Comparison of ENCODE assay signal across 10 mouse cellular contexts in genomic region chr10:18067761-18068446, GRCm38 (mm10). TPM values are rescaled to one million over a fixed set of nuclear protein-coding genes. Genes with fewer than 3 reads are reported as not detected.
DNase-seq lines count a peak whose midpoint lies in the region; ATAC-seq and TF ChIP-seq lines count a peak whose summit lies in the region.
"Had no signal": no experiment of that assay in that cellular context is flagged by ENCODE, and none has a peak within 500 bp of the region (broad histone marks: within the 10 kb centered on the region; RNA-seq: fewer than 3 reads in every experiment).

No protein-coding gene starts in this region.

- no peaks in the 10 kb centered on the region for H3K27me3 ChIP-seq in heart, postnatal 0 days (ENCODE audit: control insufficient read depth, insufficient read depth, low read length)
- H3K27me3 ChIP-seq in embryonic facial prominence, embryonic 14.5 days (replicated peaks; ENCODE audit: control insufficient read depth, insufficient read depth, low read length), result no peaks in the 10 kb centered on the region
- no peaks in the 10 kb centered on the region for H3K27me3 ChIP-seq in midbrain, embryonic 11.5 days (ENCODE audit: control insufficient read depth, insufficient read depth, low read length)

- WGBS in heart, postnatal 0 days, result 34% methylated on average over 10 of the region's 10 CpGs
- WGBS in embryonic facial prominence, embryonic 14.5 days, result 50% methylated on average over 10 of the region's 10 CpGs
- 78% methylated on average over 10 of the region's 10 CpGs for WGBS in midbrain, embryonic 11.5 days

- no peak for TF ChIP-seq CTCF in heart, postnatal 0 days (IDR thresholded peaks at IDR 0.05; ENCODE audit: low read depth)

- ATAC-seq in heart, postnatal 0 days (ENCODE audit: insufficient read depth, low read depth), result no peak
- no peak for ATAC-seq in embryonic facial prominence, embryonic 14.5 days (ENCODE audit: low read depth)
- ATAC-seq in midbrain, embryonic 11.5 days (ENCODE audit: low FRiP score), result peak; percentile 60; the same call in 1 of the 2 replicates
- ATAC-seq: activated CD4-positive, CD25-positive, alpha-beta regulatory T cell, adult 4 months had no signal

- no peak for DNase-seq in heart, postnatal 0 days (ENCODE audit: low spot score)
- no peak for DNase-seq in heart, postnatal 4 days
- DNase-seq in MN1 (ENCODE audit: low spot score), result peak; percentile 62
- peak; percentile 54 for DNase-seq in embryonic facial prominence, embryonic 14.5 days (ENCODE audit: low spot score)
- no peak for DNase-seq in midbrain, embryonic 11.5 days (ENCODE audit: low spot score, missing footprints)
- DNase-seq in frontal cortex, postnatal 14 days (ENCODE audit: low spot score in 2 of 2), result no peak
- DNase-seq in spleen, adult 12 weeks (ENCODE audit: low spot score), result no peak
- DNase-seq: kidney, adult 8-10 months; lung, postnatal 36 days had no signal

- 0 out of 2 replicates have a peak overlapping the region, but pooled peaks have one; percentile 36 for H3K9ac ChIP-seq in heart, postnatal 0 days (replicated peaks; ENCODE audit: low read depth, low read length)
- no peak overlapping the region; the same call in 1 of the 2 replicates for H3K9ac ChIP-seq in embryonic facial prominence, embryonic 14.5 days (ENCODE audit: low read depth, low read length)
- no peak overlapping the region for H3K9ac ChIP-seq in midbrain, embryonic 11.5 days (ENCODE audit: low read length)

- H3K27ac ChIP-seq in heart, postnatal 0 days (ENCODE audit: low read depth), result peak overlapping the region; percentile 56
- peak overlapping the region; percentile 52 for H3K27ac ChIP-seq in embryonic facial prominence, embryonic 14.5 days (replicated peaks; ENCODE audit: low read depth, low read length)
- H3K27ac ChIP-seq in midbrain, embryonic 11.5 days (ENCODE audit: low read depth, low read length), result no peak overlapping the region

- no peaks in the 10 kb centered on the region for H3K36me3 ChIP-seq in heart, postnatal 0 days (replicated peaks; ENCODE audit: control insufficient read depth, insufficient read depth, low read length)
- H3K36me3 ChIP-seq in embryonic facial prominence, embryonic 14.5 days (ENCODE audit: control insufficient read depth, insufficient read depth, low read length), result no peaks in the 10 kb centered on the region
- no peaks in the 10 kb centered on the region for H3K36me3 ChIP-seq in midbrain, embryonic 11.5 days (ENCODE audit: control insufficient read depth, insufficient read depth, low read length)

- no peak overlapping the region for H3K4me3 ChIP-seq in heart, postnatal 0 days (ENCODE audit: low read depth, low read length)
- H3K4me3 ChIP-seq in embryonic facial prominence, embryonic 14.5 days (ENCODE audit: low read depth, low read length), result no peak overlapping the region
- no peak overlapping the region for H3K4me3 ChIP-seq in midbrain, embryonic 11.5 days (ENCODE audit: low read depth, low read length)

- no peak for TF ChIP-seq EP300 in heart, postnatal 0 days (IDR thresholded peaks at IDR 0.05; ENCODE audit: low read depth)

- H3K9me3 ChIP-seq in heart, postnatal 0 days (replicated peaks; ENCODE audit: control insufficient read depth, low read length), result no peaks in the 10 kb centered on the region
- H3K9me3 ChIP-seq in embryonic facial prominence, embryonic 14.5 days (ENCODE audit: control insufficient read depth, low read length), result no peaks in the 10 kb centered on the region
- no peaks in the 10 kb centered on the region for H3K9me3 ChIP-seq in midbrain, embryonic 11.5 days (ENCODE audit: control insufficient read depth, low read length)

- no peak overlapping the region; the same call in 1 of the 2 replicates for H3K4me2 ChIP-seq in heart, postnatal 0 days (ENCODE audit: low read depth, low read length)
- no peak overlapping the region for H3K4me2 ChIP-seq in embryonic facial prominence, embryonic 14.5 days (ENCODE audit: low read depth, low read length)
- no peak overlapping the region for H3K4me2 ChIP-seq in midbrain, embryonic 11.5 days

- peaks cover 56% of the 10 kb centered on the region for H3K4me1 ChIP-seq in heart, postnatal 0 days (ENCODE audit: control insufficient read depth, insufficient read depth)
- H3K4me1 ChIP-seq in embryonic facial prominence, embryonic 14.5 days (ENCODE audit: control insufficient read depth, insufficient read depth, low read length), result peaks cover 15% of the 10 kb centered on the region
- peaks cover 4% of the 10 kb centered on the region for H3K4me1 ChIP-seq in midbrain, embryonic 11.5 days (ENCODE audit: control insufficient read depth, insufficient read depth, low read length)

RNA-seq across cellular contexts. Expression of gene Reps1, which starts 12.2 kb away (rescaled TPM):
- 43.4 and 48.3 TPM in 2 replicates for total RNA-seq in heart, postnatal 0 days (2014; rRNA removed; ENCODE audit: low replicate concordance)
- polyA plus RNA-seq in heart, postnatal 0 days (2015; fragmentation: Nextera tagmentation; extraction: Ambion mirVana), result 6.9 and 9.2 TPM in 2 replicates
- 10 to 100 TPM; 52.7 to 54.0 TPM for total RNA-seq in heart, postnatal 4 days (2021)
- polyA plus RNA-seq in embryonic facial prominence, embryonic 14.5 days (2014; fragmentation: Nextera tagmentation; extraction: Ambion mirVana), result 20.5 and 21.7 TPM in 2 replicates
- 27.1 TPM in 2 replicates for polyA plus RNA-seq in midbrain, embryonic 11.5 days (2014; fragmentation: Nextera tagmentation; extraction: Ambion mirVana)

RNA-seq across cellular contexts. Expression of gene Abracl, which starts 44.8 kb away (rescaled TPM):
- 84.3 and 88.7 TPM in 2 replicates for total RNA-seq in heart, postnatal 0 days (2014; rRNA removed; ENCODE audit: low replicate concordance)
- polyA plus RNA-seq in heart, postnatal 0 days (2015; fragmentation: Nextera tagmentation; extraction: Ambion mirVana), result 255 and 288 TPM in 2 replicates
- 100 to 1,000 TPM; 155 to 163 TPM for total RNA-seq in heart, postnatal 4 days (2021)
- polyA plus RNA-seq in embryonic facial prominence, embryonic 14.5 days (2014; fragmentation: Nextera tagmentation; extraction: Ambion mirVana), result 143 and 152 TPM in 2 replicates
- polyA plus RNA-seq in midbrain, embryonic 11.5 days (2014; fragmentation: Nextera tagmentation; extraction: Ambion mirVana), result 178 and 189 TPM in 2 replicates

Comparison
In these comparisons a context has a peak if more than half of its experiments do, and no peak if none do; other contexts are left out.
1. DNase-seq: peak in MN1 (single experiment) and embryonic facial prominence, embryonic 14.5 days (single experiment); none in heart, postnatal 0 days (single experiment), heart, postnatal 4 days (single experiment), midbrain, embryonic 11.5 days (single experiment), frontal cortex, postnatal 14 days (0 of 2) and spleen, adult 12 weeks (single experiment).